Comparison of ENCODE assay signal across 38 mouse cellular contexts in genomic region chr3:67358376-67358775, GRCm38 (mm10). TPM values are rescaled to one million over a fixed set of nuclear protein-coding genes. Genes with fewer than 3 reads are reported as not detected.
"Had no signal": no experiment of that assay in that cellular context is flagged by ENCODE, and none has a peak within 500 bp of the region (broad histone marks: within the 10 kb centered on the region; RNA-seq: fewer than 3 reads in every experiment).

No protein-coding gene starts in this region.

- DNase-seq: cerebellum, adult 9-11 months; cerebellum, postnatal 10 days; cerebellum, postnatal 14 days; cerebellum, postnatal 25 days; cerebellum, postnatal 36 days; embryo, embryonic 11 days; gastrocnemius, adult 2 months; gastrocnemius, postnatal 10 days; gastrocnemius, postnatal 14 days; gastrocnemius, postnatal 25 days; gastrocnemius, postnatal 36 days; heart, adult 11 months; heart, adult 18-20 months; heart, adult 2 months had no signal

- H3K27ac ChIP-seq: embryonic facial prominence, embryonic 10.5 days; embryonic facial prominence, embryonic 12.5 days; embryonic facial prominence, embryonic 13.5 days; embryonic facial prominence, embryonic 15.5 days; forebrain, embryonic 10.5 days; forebrain, embryonic 12.5 days; forebrain, embryonic 13.5 days; forebrain, embryonic 15.5 days; gastrocnemius, adult 2 months; heart, adult 2 months; heart, embryonic 10.5 days had no signal

- H3K9ac ChIP-seq: embryonic facial prominence, embryonic 12.5 days; embryonic facial prominence, embryonic 13.5 days; embryonic facial prominence, embryonic 15.5 days; forebrain, embryonic 12.5 days; forebrain, embryonic 13.5 days; forebrain, embryonic 15.5 days had no signal

- H3K4me1 ChIP-seq: embryonic facial prominence, embryonic 10.5 days; embryonic facial prominence, embryonic 12.5 days; embryonic facial prominence, embryonic 13.5 days; embryonic facial prominence, embryonic 15.5 days; forebrain, embryonic 10.5 days; forebrain, embryonic 12.5 days; forebrain, embryonic 13.5 days; heart, embryonic 10.5 days had no signal

- H3K4me2 ChIP-seq: embryonic facial prominence, embryonic 12.5 days; embryonic facial prominence, embryonic 13.5 days; embryonic facial prominence, embryonic 15.5 days; forebrain, embryonic 12.5 days; forebrain, embryonic 13.5 days; forebrain, embryonic 15.5 days; heart, embryonic 11.5 days had no signal

- H3K4me3 ChIP-seq: embryonic facial prominence, embryonic 10.5 days; embryonic facial prominence, embryonic 12.5 days; embryonic facial prominence, embryonic 13.5 days; embryonic facial prominence, embryonic 15.5 days; erythroblast, embryonic 14.5 days; forebrain, embryonic 10.5 days; forebrain, embryonic 12.5 days; forebrain, embryonic 13.5 days; forebrain, embryonic 15.5 days; gastrocnemius, adult 2 months; heart, adult 2 months; heart, embryonic 10.5 days had no signal

- ATAC-seq: forebrain, embryonic 13.5 days; forebrain, embryonic 15.5 days; forebrain, embryonic 16.5 days had no signal

- H3K36me3 ChIP-seq: embryonic facial prominence, embryonic 10.5 days; embryonic facial prominence, embryonic 12.5 days; forebrain, embryonic 10.5 days; forebrain, embryonic 12.5 days; forebrain, embryonic 15.5 days had no signal

- H3K27me3 ChIP-seq: embryonic facial prominence, embryonic 12.5 days; embryonic facial prominence, embryonic 13.5 days; embryonic facial prominence, embryonic 15.5 days; forebrain, embryonic 13.5 days; forebrain, embryonic 15.5 days had no signal

- H3K9me3 ChIP-seq: embryonic facial prominence, embryonic 10.5 days; embryonic facial prominence, embryonic 12.5 days; embryonic facial prominence, embryonic 13.5 days; embryonic facial prominence, embryonic 15.5 days; forebrain, embryonic 10.5 days; forebrain, embryonic 12.5 days; forebrain, embryonic 13.5 days; forebrain, embryonic 15.5 days; heart, embryonic 10.5 days had no signal

RNA-seq across cellular contexts. Expression of gene Mlf1, which starts 15.5 kb away (rescaled TPM):
- polyA plus RNA-seq: erythroblast, embryonic 14.5 days had no signal

RNA-seq across cellular contexts. Expression of gene Gm17402, which starts 16.6 kb away (rescaled TPM):
- total RNA-seq: common myeloid progenitor, adult 5-6 weeks; gastrocnemius, adult 18-20 months; gastrocnemius, adult 2 months; gastrocnemius, adult 8-10 months; gastrocnemius, postnatal 10 days; gastrocnemius, postnatal 14 days; gastrocnemius, postnatal 25 days; gastrocnemius, postnatal 36 days; gastrocnemius, postnatal 4 days; granulocyte monocyte progenitor cell, adult 5-6 weeks; heart, adult 18-20 months; heart, adult 2 months; heart, adult 8-10 months had no signal
- polyA plus RNA-seq: cortical plate, adult 2 months; embryonic facial prominence, embryonic 10.5 days; embryonic facial prominence, embryonic 11.5 days; embryonic facial prominence, embryonic 12.5 days; embryonic facial prominence, embryonic 13.5 days; embryonic facial prominence, embryonic 14.5 days; embryonic facial prominence, embryonic 15.5 days; erythroblast, embryonic 14.5 days; forebrain, embryonic 10.5 days; forebrain, embryonic 11.5 days; forebrain, embryonic 12.5 days; forebrain, embryonic 13.5 days; forebrain, embryonic 15.5 days; forebrain, embryonic 16.5 days; frontal cortex, adult 2 months; gonadal fat pad, adult 2 months; heart, adult 2 months; heart, embryonic 10.5 days; heart, embryonic 11.5 days had no signal
